Mouse (Mus musculus) layer of hippocampus, adult 11-12 months (tissue): ENCODE measurements around the gene Smchd1.
"Not testable (repeated sequence)": the region's sequence is repeated elsewhere in the genome, so short reads cannot be mapped to it uniquely, and the experiment has no call there.

Source experiments
- DNase-seq: peaks from one replicate; pipeline ENCODE4 v3.0.0; 2022; ENCODE audit warnings: low spot score

Smchd1 gene

GRCm38 (mm10) chr17:71474762-71475704 is at the start of gene Smchd1:
TSS of gene Smchd1 (minus strand) at chr17:71475343.
- DNase-seq = peak; percentile 92

GRCm38 (mm10) chr17:71510297-71510696 is 35.2 kb upstream of the Smchd1 start:
- DNase-seq = no peak

GRCm38 (mm10) chr17:71506832-71507231 is 31.7 kb upstream of the Smchd1 start:
- no peak for DNase-seq

- no peak for DNase-seq
Measured at GRCm38 (mm10) chr17:71495784-71496183, 20.6 kb upstream of the Smchd1 start.

DNA sequence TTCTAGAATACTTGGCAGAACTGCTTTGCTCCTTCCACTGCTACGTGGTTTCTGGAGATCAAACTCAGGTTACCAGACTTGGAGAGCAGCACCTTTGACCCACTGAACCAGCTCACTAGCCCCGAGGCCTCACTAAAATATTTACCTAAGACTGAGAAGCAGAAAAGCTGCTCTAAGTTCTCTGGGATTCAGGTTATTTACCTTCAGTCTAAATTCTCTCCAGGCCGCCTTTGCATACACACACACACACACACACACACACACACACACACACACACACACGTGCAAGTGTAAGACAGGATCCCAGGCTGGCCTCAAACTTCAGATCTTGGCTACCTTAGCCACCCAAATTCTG is 16.2 kb upstream of the Smchd1 start:
- DNase-seq = no peak

DNA sequence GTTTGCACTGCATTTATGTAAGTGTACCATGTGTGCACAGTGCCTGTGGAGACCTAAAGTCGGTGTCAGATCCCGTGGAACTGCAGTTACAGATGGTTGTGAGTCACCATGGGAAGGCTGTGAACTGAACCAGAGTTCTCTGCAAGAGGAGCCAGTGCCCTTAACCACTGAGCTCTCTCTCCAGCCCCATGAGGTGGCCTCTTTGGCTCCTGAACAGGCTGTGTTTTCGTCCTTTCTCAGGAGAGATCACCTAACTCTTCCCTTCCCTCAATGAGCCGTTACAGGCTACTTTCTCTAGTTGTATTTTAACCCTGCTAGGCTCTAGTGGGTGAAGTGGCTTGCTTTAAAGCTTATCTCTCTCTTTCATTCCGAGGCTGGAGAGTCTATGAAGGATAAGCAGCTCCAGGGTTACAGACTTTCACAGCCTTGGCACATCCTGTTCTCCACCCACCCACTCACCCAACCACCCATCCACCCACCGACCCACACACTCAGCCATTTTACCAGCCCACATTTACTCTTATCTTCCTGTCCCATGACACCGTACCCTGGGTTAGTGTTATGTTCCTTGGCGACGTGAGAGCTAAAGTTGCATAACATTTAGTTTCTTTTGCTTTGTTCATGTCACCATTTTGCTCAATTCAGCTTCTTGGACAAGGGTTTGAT is 15.7 kb upstream of the Smchd1 start:
- no peak for DNase-seq

GRCm38 (mm10) chr17:71489703-71490461 is 14.7 kb upstream of the Smchd1 start:
- no peak for DNase-seq

GRCm38 (mm10) chr17:71486231-71486851 is 11.2 kb upstream of the Smchd1 start:
- peak; percentile 22 for DNase-seq

GRCm38 (mm10) chr17:71485791-71486230 is 10.7 kb upstream of the Smchd1 start:
- peak; percentile 40 for DNase-seq

- no peak for DNase-seq
Measured at GRCm38 (mm10) chr17:71484711-71485110, 9.6 kb upstream of the Smchd1 start.

GRCm38 (mm10) chr17:71483418-71484060 is 8.4 kb upstream of the Smchd1 start:
- DNase-seq = no peak

- DNase-seq = no peak
Measured at GRCm38 (mm10) chr17:71479381-71479901, 4.3 kb upstream of the Smchd1 start.

DNA sequence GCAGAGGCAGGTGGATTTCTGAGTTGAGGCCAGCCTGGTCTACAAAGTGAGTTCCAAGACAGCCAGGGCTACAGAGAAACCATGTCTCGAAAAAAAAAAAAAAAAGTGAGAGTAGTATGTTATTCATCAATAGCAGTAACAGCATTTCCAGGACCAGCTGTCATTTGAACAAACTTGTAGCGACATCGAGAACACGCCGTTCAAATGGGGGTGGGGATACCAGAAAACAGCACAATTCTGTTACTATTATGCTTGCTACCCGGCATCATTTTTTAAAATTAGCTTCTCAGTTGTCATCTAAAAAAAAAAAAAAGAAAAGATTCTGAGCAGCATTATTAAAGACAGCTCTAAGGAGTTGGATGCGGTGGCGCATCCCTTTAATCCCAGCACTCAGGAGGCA is 2.3 kb upstream of the Smchd1 start:
- peak; percentile 23 for DNase-seq

DNA sequence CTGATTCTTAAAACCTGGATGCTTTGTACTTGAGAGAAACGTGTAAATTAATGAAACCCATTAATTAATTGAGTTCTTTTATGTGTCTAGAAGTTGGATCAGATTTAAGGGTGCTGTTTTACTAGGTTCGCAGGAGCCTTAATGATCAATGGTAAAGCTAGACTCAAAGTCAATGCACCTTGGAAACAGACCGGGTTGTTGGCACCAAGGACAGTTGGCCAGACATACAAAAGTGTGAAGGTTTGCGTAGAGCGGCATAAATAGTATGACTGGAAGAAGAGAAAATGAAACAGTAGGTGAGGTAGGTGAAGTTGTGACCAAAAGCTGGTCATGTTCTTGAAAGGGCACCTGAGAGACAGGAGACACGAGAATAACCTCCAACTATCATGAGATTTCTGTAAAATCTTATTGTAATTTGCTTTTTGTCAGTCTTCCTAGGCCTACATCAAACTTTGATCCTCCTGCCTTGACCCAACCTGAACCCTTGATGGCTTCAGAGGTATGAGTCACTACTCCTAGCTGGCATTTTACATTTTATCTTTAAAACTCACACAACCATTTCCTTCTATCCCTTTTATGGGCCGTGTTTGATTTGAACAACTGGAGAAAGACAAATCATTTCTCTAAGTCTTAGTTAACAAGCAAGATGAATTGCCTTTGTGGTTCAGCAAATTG is 1.3 kb upstream of the Smchd1 start:
- no peak for DNase-seq

- peak; percentile 71 for DNase-seq
Measured at GRCm38 (mm10) chr17:71475705-71476089, 554 bp upstream of the Smchd1 start.

- DNase-seq = no peak
Measured at GRCm38 (mm10) chr17:71474128-71474527, 1.0 kb downstream of the Smchd1 start.

DNA sequence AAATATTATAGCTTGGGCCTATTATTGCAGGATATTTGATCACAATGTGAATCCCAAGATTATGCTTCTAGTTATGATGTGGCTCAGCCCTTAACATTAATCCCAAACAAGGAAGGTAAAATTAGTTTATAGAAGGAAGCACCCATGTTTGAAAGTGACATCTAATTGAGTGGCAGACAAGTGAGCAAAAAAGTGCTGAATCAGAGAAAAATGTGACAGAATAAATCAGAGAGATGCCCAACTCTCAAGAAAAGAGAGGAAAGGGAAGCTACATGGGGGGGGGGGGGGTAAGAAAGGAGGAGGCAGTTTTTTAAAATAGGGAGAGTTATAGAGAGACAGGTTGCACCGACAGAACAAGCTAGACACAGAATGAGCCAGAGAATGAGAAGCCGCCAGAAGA is 3.9 kb downstream of the Smchd1 start:
- DNase-seq = no peak

DNA sequence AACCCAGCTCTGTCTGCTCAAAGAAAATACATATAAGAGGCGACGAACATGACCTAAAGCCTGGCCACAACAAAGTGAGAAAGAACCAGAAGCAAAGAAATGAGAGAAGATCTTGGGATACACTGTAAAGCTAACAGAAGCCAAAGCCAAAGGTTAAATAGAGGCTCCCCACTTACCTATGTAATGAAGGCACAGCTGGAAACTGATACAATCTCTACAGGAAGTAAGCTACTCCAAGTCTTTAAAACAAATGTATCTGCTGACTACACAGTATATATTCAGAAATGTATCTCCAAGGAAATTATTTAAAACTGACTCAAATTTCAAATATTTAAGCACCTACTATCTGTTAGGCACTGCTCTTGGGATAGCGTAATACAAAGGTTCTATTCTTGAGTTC is 14.8 kb downstream of the Smchd1 start:
- no peak for DNase-seq

GRCm38 (mm10) chr17:71459818-71460217 is 15.3 kb downstream of the Smchd1 start, which contains the start of gene Gm4707:
TSS of gene Gm4707 (minus strand) at chr17:71459918.
- DNase-seq = no peak

- DNase-seq = not testable (repeated sequence)
Measured at GRCm38 (mm10) chr17:71457361-71457760, 17.8 kb downstream of the Smchd1 start.

DNA sequence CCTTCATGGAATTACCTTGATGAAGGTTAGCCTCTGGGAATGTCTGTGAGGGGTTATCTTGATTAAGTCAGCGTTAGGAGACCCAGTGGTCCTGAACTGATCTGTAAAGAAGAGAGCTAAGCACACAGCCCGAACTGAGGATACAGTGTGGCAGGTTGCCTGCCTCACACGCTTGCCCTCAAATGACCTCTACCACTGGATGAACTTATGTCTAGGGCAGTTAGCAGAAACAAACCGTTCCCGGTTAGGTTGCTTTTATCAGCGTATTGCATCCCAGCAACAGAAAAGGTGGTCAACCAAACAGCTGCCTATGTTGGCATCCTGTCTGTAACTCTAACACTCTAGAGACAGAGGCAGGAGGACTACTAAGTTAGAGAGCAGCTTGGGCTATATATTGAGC is 30.0 kb downstream of the Smchd1 start:
- no peak for DNase-seq
